ENCODE assay signal across 33 mouse cellular contexts in the genomic region with DNA sequence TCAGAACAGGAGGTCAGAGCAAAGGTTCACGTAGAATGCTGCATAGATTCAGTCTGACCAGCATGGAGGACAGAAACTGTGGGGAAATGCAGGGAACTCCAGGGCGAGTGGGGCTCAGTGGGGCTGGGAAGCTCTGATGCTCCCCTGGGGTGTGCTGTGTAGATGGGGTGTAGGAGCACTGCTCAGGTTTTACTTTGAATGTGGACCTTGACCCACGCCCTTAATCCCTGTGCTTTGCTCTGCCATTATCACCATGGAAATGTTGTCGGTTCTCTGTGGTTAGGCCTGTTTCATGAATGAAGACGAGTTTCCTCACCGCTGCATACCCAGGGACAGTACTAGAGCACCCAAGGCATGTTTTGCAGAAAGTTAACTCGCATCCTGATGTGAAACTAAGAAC.
"Had no signal": no experiment of that assay in that cellular context is flagged by ENCODE, and none has a peak within 500 bp of the region (broad histone marks: within the 10 kb centered on the region; RNA-seq: fewer than 3 reads in every experiment).

No protein-coding gene starts in this region.

- H3K9ac ChIP-seq: heart, embryonic 12.5 days; heart, embryonic 13.5 days; heart, embryonic 15.5 days; hindbrain, embryonic 12.5 days; hindbrain, embryonic 13.5 days; hindbrain, embryonic 14.5 days; hindbrain, embryonic 15.5 days; kidney, embryonic 15.5 days had no signal

- DNase-seq: heart, postnatal 10 days; heart, postnatal 14 days; heart, postnatal 36 days; heart, postnatal 4 days; kidney, adult 11 months; kidney, adult 18-20 months; kidney, adult 2 months; kidney, adult 8-10 months; kidney, adult 9 months; kidney, postnatal 10 days; kidney, postnatal 14 days; kidney, postnatal 25 days; kidney, postnatal 36 days; kidney, postnatal 4 days; layer of hippocampus, adult 9-11 months; layer of hippocampus, postnatal 36 days had no signal

- H3K4me2 ChIP-seq: heart, embryonic 11.5 days; heart, embryonic 12.5 days; heart, embryonic 13.5 days; heart, embryonic 15.5 days; hindbrain, embryonic 12.5 days; hindbrain, embryonic 13.5 days; hindbrain, embryonic 14.5 days; hindbrain, embryonic 15.5 days; kidney, embryonic 15.5 days had no signal

- ATAC-seq: hindbrain, embryonic 16.5 days; hindbrain, postnatal 0 days; inflammation-experienced regulatory T-cells, adult 6 months had no signal

- H3K4me1 ChIP-seq: hindbrain, embryonic 15.5 days; kidney, embryonic 15.5 days had no signal

- H3K9me3 ChIP-seq: heart, embryonic 10.5 days; heart, embryonic 12.5 days; heart, embryonic 13.5 days; heart, embryonic 15.5 days; hindbrain, embryonic 10.5 days; hindbrain, embryonic 12.5 days; hindbrain, embryonic 13.5 days; hindbrain, embryonic 15.5 days; kidney, embryonic 15.5 days had no signal

- H3K27me3 ChIP-seq: heart, embryonic 12.5 days; heart, embryonic 13.5 days; heart, embryonic 15.5 days; hindbrain, embryonic 12.5 days; hindbrain, embryonic 13.5 days; hindbrain, embryonic 15.5 days; kidney, embryonic 15.5 days had no signal

- H3K4me3 ChIP-seq: heart, embryonic 10.5 days; heart, embryonic 12.5 days; heart, embryonic 13.5 days; heart, embryonic 15.5 days; hindbrain, embryonic 10.5 days; hindbrain, embryonic 12.5 days; hindbrain, embryonic 13.5 days; hindbrain, embryonic 15.5 days; kidney, embryonic 15.5 days; layer of hippocampus, adult 2 months; left cerebral cortex, adult 2 months had no signal

- H3K27ac ChIP-seq: heart, embryonic 10.5 days; heart, embryonic 13.5 days; heart, embryonic 15.5 days; hindbrain, embryonic 10.5 days; hindbrain, embryonic 12.5 days; hindbrain, embryonic 13.5 days; hindbrain, embryonic 14.5 days; hindbrain, embryonic 15.5 days; hindbrain, postnatal 0 days; kidney, embryonic 15.5 days; kidney, postnatal 0 days; layer of hippocampus, adult 2 months; left cerebral cortex, adult 2 months had no signal
